Mouse (Mus musculus) Patski (cell line): ENCODE data around the gene Gtf2ird1. TPM values are rescaled to one million over a fixed set of nuclear protein-coding genes. Genes with fewer than 3 reads are reported as not detected.

Experiments
- ATAC-seq: fragments of 100-300 bp; one replicate; pipeline ENCODE4 v1.8.0; 2021
- CTCF ChIA-PET: fragments of 350-600 bp; sonication (Branson Sonifier 250); formaldehyde crosslinking; loops from one replicate; lab custom pipeline; 2022; ENCODE audit warnings: inconsistent platforms; lab: Charles Lee
- POLR2A ChIA-PET: fragments of 350-600 bp; sonication (Branson Sonifier 250); formaldehyde crosslinking; loops from one replicate; lab custom pipeline; 2022; ENCODE audit warnings: antibody characterized with exemption, inconsistent platforms; lab: Charles Lee
- DNase-seq: peaks from one replicate; pipeline ENCODE4 v3.0.0-alpha.2; 2011; ENCODE audit warnings: low read depth, low spot score
- H3K27me3 ChIP-seq: fragments of 371-371 bp; one replicate; pipeline ENCODE4 v1.5.1; 2021
- CTCF ChIP-seq: fragments of 100-300 bp; IDR thresholded peaks from one replicate; pipeline ENCODE4 v1.5.1; 2021
- in situ Hi-C: fragments of 300-500 bp; cut with MboI; formaldehyde crosslinking; loops from 3 replicates; pipeline ENCODE4 v1.11.1; 2018; ENCODE audit warnings: low pct_unique_long_range_greater_than_20kb, mixed read lengths
- polyA plus RNA-seq: library from polyadenylated mRNA; unstranded; gene quantifications from one replicate; pipeline ENCODE4 v1.2.3, GENCODE M21; 2021

Gtf2ird1 gene
- polyA plus RNA-seq, 1 experiment from 2014 or later, result 169 TPM

DNA sequence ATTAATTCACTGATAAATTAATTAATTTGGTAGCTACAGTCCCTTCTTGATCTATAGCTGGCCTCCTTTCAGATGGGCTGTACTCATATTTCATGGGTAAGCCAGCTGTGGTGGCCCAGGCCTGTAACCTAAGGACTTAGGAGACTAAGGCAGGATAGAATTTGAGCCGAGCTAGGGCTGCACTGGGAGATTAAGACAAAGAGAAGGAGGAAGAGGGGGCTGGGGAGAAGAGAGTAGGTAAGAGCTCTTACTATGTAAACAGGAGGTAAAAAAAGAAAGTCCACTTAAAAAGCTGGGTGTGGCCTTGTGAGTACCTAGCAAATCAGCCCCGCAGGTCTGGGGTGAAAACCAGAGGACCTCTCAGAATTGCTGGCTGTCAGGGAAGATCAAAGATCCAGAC is 132.6 kb downstream of the Gtf2ird1 start:
- in situ Hi-C loops, result no loop called here
- ChIA-PET CTCF (no interaction called here), POLR2A (interaction anchor here (0.6 to 0.7 kb wide), 2 partner anchors 140 to 148 kb away, joined by 4 read pairs; partner anchors contain the start of gene Gtf2ird2)
- ATAC-seq, result no peak
- DNase-seq, result no peak
- H3K27me3 ChIP-seq, result no peaks in the 10 kb centered on the region
- TF ChIP-seq CTCF, result no peak

DNA sequence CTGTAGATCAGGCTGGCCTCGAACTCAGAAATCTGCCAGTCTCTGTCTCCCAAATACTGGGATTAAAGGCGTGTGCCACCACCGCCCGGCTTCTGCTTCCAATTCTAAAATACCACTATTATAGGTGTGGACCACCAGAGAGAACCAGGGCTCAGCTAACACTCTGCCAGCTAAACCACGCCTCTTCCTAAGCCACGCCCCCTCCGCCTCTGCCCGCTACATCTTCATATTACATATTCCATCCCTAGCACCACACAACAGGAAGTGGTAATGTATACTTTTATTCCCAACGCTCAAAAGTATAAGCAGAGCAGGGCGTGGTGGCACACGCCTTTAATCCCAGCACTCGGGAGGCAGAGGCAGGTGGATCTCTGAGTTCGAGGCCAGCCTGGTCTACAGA is 133.2 kb downstream of the Gtf2ird1 start:
- CTCF ChIA-PET, result interaction anchor here (1.4 kb wide), 1 partner anchor 8 kb away, joined by 4 read pairs; no protein-coding TSS in a partner anchor
- TF ChIP-seq CTCF, result no peak
- ATAC-seq (no peak), DNase-seq (no peak)
- in situ Hi-C loops, result no loop called here
- H3K27me3 ChIP-seq, result no peaks in the 10 kb centered on the region
- POLR2A ChIA-PET, result interaction anchor here (0.7 kb wide), 1 partner anchor 148 kb away, joined by 4 read pairs; no protein-coding TSS in a partner anchor

DNA sequence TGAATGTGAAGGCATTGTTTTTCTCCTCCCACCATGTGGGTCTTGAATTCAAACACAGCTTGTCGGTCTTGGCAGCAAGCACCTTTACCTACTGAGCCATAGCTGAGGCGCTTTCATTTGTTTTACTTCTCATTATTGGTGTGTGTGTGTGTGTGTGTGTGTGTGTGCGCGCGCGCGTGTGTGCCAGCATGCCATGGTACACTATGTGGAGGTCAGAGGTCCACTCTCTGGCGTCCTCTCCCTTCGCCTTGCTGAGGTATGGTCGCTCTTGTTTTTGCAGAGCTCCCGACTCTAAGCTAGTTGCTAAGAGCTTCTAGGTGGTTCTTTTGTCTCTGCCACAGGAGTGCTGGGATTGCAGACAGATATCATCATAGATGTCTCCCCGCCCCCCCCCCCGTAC is 134.2 kb downstream of the Gtf2ird1 start:
- in situ Hi-C loops, result no loop called here
- ATAC-seq, result no peak
- ChIA-PET CTCF (interaction anchor here (1.4 kb wide), 1 partner anchor 9 kb away, joined by 4 read pairs; no protein-coding TSS in a partner anchor), POLR2A (interaction anchor here (0.7 kb wide), 1 partner anchor 27 kb away, joined by 8 read pairs; no protein-coding TSS in a partner anchor)
- DNase-seq, result no peak
- no peak for TF ChIP-seq CTCF
- no peaks in the 10 kb centered on the region for H3K27me3 ChIP-seq

DNA sequence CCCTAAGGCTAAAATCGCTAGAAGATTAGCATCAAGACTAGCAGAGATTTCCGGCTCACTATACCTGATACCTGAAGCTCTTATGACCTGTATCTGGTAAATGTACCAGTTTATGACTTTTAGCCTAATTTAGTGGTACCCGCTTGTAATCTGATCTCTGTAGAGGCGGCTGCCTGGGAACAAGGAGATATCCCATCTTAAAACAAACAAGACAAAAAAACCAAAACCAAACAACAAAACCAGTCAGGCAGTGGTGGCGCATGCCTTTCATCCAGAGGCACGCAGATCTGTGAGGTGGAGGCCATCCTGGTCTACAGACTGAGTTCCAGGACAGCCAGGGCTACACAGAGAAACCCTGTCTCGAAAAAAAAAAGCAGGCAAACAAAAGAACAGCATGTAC is 134.8 kb downstream of the Gtf2ird1 start:
- no peak for TF ChIP-seq CTCF
- in situ Hi-C loops, result no loop called here
- DNase-seq, result no peak
- CTCF ChIA-PET, result no interaction called here
- no peaks in the 10 kb centered on the region for H3K27me3 ChIP-seq
- ATAC-seq, result no peak
- POLR2A ChIA-PET, result no interaction called here

DNA sequence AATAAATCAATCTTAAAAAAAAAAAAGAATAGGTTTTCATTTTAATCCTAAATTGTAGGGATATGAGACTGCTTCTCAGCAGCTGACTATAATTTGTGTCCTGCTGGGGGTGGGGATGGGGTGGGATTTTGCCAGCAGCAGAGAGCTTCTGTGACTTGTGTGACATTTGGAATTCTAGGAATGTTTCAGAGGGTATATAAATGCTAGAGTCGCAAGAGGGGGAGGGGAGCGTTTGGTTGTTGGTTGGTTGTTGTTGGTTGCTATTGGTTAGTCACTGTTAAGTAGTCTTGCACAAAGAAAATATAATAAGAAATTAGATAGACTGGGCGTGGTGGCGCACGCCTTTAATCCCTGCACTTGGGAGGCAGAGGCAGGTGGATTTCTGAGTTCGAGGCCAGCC is 137.6 kb downstream of the Gtf2ird1 start:
- ATAC-seq (no peak), DNase-seq (no peak)
- TF ChIP-seq CTCF, result no peak
- in situ Hi-C loops, result no loop called here
- ChIA-PET POLR2A (no interaction called here), CTCF (no interaction called here)
- no peaks in the 10 kb centered on the region for H3K27me3 ChIP-seq

DNA sequence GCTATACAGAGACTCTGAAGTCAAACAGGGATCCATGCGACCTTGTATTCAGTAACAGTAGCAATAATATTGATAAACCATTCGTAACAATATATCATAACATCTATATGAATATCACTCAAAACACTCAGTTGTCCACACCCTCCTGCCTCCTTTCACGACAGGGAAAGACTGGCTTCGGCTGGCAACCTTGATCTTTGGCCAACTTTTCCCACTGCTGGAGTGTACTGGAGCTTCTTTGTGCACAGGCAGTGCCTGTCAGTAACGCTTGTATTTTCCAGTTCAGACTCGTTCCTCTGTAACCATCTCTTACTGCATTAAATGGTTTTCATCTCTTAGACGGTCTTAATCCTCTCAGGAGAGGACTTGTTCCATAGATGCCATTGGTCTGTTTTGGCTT is 139.8 kb downstream of the Gtf2ird1 start:
- ChIA-PET POLR2A (no interaction called here), CTCF (interaction anchor here (1.7 kb wide), 1 partner anchor 14 kb away, joined by 5 read pairs; no protein-coding TSS in a partner anchor)
- DNase-seq, result no peak
- TF ChIP-seq CTCF, result no peak
- in situ Hi-C loops, result no loop called here
- no peak for ATAC-seq
- H3K27me3 ChIP-seq, result no peaks in the 10 kb centered on the region

DNA sequence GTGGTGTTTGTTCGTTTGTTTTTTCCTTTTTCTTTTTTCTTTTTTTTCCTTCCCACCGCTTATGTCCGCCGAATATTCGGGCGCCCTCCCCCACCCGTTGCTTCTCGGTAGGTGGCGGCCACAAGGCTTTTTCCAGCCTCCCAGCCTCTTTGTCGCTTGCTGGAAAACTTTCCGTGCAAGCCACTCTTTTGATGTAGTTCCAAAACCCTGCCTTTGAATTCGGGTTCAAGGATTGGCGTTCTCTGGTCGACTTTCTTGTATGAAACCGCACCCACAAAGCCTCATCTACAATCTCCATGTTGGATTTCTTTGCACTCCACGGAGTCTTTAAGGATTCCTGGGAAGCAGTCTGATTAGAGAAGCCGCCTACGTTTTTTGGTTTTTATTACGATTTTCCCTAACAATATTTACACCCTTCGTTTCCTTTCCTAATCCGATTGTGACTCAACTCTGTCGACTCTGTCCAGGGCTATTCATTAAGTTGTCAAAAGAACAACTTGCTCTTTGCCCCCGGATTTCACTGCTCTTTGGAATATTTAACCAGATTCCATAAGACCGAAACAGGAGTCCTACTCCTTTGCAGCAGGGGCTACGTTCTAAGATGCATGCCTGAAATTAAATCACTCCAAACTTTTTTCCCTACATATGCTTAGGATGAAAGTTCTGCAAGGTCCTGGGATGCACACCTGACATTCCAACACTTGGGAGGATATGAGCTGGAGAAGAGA is 140.7 kb downstream of the Gtf2ird1 start:
- CTCF ChIA-PET, result interaction anchor here (1.7 kb wide), 1 partner anchor 15 kb away, joined by 5 read pairs; no protein-coding TSS in a partner anchor
- POLR2A ChIA-PET, result interaction anchor here (1.3 kb wide), 1 partner anchor 20 kb away, joined by 3 read pairs; no protein-coding TSS in a partner anchor
- no peaks in the 10 kb centered on the region for H3K27me3 ChIP-seq
- no peak for TF ChIP-seq CTCF
- in situ Hi-C loops, result no loop called here
- ATAC-seq (no peak), DNase-seq (peak; percentile 47)

DNA sequence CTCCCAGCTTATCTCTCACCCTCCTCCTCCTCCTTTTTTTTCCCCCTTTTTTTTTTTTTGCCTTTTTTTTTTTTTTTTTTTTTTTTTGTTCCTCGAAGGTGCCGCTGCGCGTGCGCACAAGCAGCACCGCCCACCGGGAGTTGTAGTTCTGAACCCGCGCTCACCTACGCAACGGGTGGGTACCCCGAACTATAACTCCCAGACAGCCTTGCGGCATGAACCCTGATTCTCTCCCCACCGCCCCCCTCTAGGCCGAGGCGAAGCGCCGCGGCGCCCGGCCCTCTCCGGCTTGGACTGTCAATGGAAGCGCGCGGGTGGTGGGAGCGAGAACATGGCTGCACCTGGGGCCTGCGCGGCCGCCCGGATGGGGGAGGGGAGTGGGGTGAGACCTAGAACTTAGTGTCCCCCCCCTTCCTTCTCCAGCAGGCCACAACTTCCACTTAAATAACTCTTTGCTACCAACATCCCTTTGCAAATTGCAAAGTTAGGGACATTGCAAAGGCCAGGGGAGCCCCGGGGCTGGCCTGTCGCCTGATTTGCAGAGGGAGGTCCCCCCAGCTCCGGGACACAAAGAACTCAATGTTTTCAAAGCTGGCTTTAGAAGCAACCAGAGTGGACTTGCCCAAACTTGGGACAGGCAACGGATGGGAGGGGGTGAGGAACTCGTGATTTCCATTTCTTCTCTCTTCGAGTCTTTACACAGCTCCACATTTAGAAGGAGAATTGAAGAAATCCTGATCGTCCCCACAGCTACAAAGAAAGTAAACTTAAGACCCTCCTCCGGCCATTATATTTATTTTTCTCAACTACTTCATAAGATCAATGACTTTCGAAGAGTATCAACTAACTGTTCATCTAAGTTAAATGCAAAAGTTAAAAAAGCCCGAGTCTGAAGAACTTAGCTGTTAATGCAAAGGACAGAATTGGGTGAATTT is 141.6 kb downstream of the Gtf2ird1 start, which contains the start of gene Gtf2i:
TSS of gene Gtf2i (minus strand) at position 73 of the 935 bp plus-strand sequence.
- in situ Hi-C loops, result no loop called here
- ATAC-seq (peak; percentile 67), DNase-seq (peak; percentile 94)
- H3K27me3 ChIP-seq, result no peaks in the 10 kb centered on the region
- CTCF ChIA-PET, result no interaction called here
- no peak for TF ChIP-seq CTCF
- POLR2A ChIA-PET, result interaction anchor here (0.6 to 1.3 kb wide), 7 partner anchors 11 to 173 kb away, joined by 3 to 6 read pairs (median 4); no protein-coding TSS in a partner anchor

DNA sequence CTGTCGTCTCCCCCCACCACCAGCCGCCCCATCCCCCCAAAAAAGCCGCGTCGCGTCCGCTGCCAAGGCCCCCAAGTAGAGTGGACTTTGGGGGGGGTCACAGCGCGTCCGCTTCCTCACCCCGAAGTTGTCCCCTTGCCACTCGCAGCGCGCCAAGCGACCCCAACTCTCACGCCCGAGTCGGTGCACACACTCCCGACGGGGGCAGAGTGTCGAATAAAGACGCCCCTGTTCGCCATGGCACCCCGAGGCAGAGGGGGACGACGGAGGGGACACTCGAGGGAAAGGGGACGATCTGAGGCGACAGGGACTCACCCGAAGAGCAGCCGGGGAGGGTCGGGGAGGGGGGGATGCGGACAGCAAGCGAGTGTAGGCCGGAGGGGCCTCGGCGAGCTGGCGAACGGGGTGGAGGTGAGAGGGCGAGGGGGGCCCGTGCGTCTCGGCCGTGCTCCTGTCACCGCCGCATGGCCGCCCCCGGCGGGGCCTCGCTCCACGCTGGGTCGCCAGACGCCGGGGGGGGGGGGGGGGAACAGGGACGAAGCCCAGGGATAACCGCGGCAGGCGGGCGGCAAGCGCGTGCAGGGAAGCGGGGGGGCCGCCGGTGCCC is 142.3 kb downstream of the Gtf2ird1 start:
- in situ Hi-C loops, result no loop called here
- peak; percentile 27 for DNase-seq
- H3K27me3 ChIP-seq, result no peaks in the 10 kb centered on the region
- no peak for TF ChIP-seq CTCF
- ChIA-PET POLR2A (interaction anchor here (0.6 to 0.9 kb wide), 7 partner anchors 12 to 174 kb away, joined by 3 to 6 read pairs (median 4); no protein-coding TSS in a partner anchor), CTCF (interaction anchor here (1.3 kb wide), 1 partner anchor 37 kb away, joined by 5 read pairs; no protein-coding TSS in a partner anchor)
- ATAC-seq, result no peak
